Mouse (Mus musculus): ENCODE results near the gene Tnrc6c. TPM values are rescaled to one million over a fixed set of nuclear protein-coding genes. Genes with fewer than 3 reads are reported as not detected.
A peak's percentile ranks its signal among the peaks of the same experiment; 100 is the strongest.

Tnrc6c gene
- polyA plus RNA-seq, 1 experiment: 56.5 TPM

DNA sequence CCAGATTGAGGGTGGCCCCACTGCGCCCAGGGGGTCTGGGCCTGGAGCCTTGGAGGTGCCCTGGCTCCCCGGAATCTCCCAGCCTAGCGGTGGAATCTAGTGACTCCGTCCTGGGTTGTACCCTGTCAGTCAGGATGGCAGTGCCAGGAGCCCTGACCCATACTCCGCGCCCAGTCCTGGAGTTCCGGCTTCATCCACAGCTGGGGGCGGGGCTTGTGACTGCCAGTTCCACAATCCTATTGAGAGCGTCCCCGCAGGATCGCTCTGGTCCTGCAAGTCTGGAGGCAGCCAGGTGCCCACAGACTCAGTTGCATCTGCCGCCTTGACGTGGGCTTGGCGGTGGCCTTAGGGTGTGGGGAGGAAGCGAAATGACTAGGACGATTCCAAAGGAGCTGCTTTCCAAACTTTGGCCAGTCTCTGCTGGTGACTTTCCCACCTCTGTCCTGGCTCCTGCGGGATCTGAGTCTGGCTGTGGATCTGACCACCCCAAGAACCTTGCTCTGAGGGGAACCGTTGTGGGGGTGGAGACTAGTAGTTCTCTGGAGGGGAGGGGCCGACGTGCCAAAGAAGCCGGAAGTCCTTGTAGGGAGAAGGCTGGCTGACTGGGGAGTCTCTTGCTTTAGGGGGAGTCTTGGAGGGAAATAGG, 156.4 kb downstream of the Tnrc6c start:
- peak in 1 of 2 experiments; percentile 56 for DNase-seq (ENCODE audit: extremely low spot score in 1 of 2, low spot score in 1 of 2)

Other genes with a start within 250 kb of the Tnrc6c start
- gene Gm11733, start 169.9 kb upstream of the Tnrc6c start, polyA plus RNA-seq (2012; rRNA removed): 0.25 and 0.34 TPM in 2 replicates
- 0.42 and 0.50 TPM in 2 replicates for gene Tmc8, start 127.8 kb downstream of the Tnrc6c start, polyA plus RNA-seq (2012; rRNA removed)
- 7.1 and 7.2 TPM in 2 replicates for gene Tmc6, start 127.9 kb downstream of the Tnrc6c start, polyA plus RNA-seq (2012; rRNA removed)
- 0.23 and 0.32 TPM in 2 replicates for gene 6030468B19Rik, start 143.4 kb downstream of the Tnrc6c start, polyA plus RNA-seq (2012; rRNA removed)
- 0.61 and 1.3 TPM in 2 replicates for gene Gm20708, start 155.4 kb downstream of the Tnrc6c start, polyA plus RNA-seq (2012; rRNA removed)
- 11.0 and 11.9 TPM in 2 replicates for gene Syngr2, start 155.4 kb downstream of the Tnrc6c start, polyA plus RNA-seq (2012; rRNA removed)
- gene Afmid, start 171.6 kb downstream of the Tnrc6c start, polyA plus RNA-seq (2012; rRNA removed): 4.1 and 4.3 TPM in 2 replicates
- gene Tk1, start 171.8 kb downstream of the Tnrc6c start, polyA plus RNA-seq (2012; rRNA removed): 1.5 and 1.6 TPM in 2 replicates
- gene Birc5, start 195.0 kb downstream of the Tnrc6c start, polyA plus RNA-seq (2012; rRNA removed): 2.8 and 3.4 TPM in 2 replicates
- not detected in 2 replicates for gene Tmem235, start 206.5 kb downstream of the Tnrc6c start, polyA plus RNA-seq (2012; rRNA removed)
- 9.0 and 9.1 TPM in 2 replicates for gene Tha1, start 219.2 kb downstream of the Tnrc6c start, polyA plus RNA-seq (2012; rRNA removed)